9 mouse cellular contexts compared by ENCODE assay signal in genomic region chr9:58201861-58202549, GRCm38 (mm10). TPM values are rescaled to one million over a fixed set of nuclear protein-coding genes. Genes with fewer than 3 reads are reported as not detected.
DNase-seq lines count a peak whose midpoint lies in the region; ATAC-seq lines count a peak whose summit lies in the region.
"Had no signal": no experiment of that assay in that cellular context is flagged by ENCODE, and none has a peak within 500 bp of the region (broad histone marks: within the 10 kb centered on the region; RNA-seq: fewer than 3 reads in every experiment).

No protein-coding gene starts in this region.

- no peak overlapping the region for H3K27ac ChIP-seq in heart, embryonic 11.5 days (ENCODE audit: low read depth, low read length)
- H3K27ac ChIP-seq in hindbrain, embryonic 13.5 days: peak overlapping the region; percentile 77
- peak overlapping the region; percentile 90 for H3K27ac ChIP-seq in midbrain, embryonic 14.5 days (replicated peaks; ENCODE audit: low read depth, low read length)

- H3K4me1 ChIP-seq in heart, embryonic 11.5 days (ENCODE audit: control insufficient read depth, insufficient read depth, low read length): peaks cover 24% of the 10 kb centered on the region
- H3K4me1 ChIP-seq in hindbrain, embryonic 13.5 days (replicated peaks): peaks cover 73% of the 10 kb centered on the region
- peaks cover 28% of the 10 kb centered on the region for H3K4me1 ChIP-seq in midbrain, embryonic 14.5 days (ENCODE audit: control insufficient read depth, insufficient read depth, low read length)

- H3K9me3 ChIP-seq in heart, embryonic 11.5 days (replicated peaks; ENCODE audit: control insufficient read depth, low read length): no peaks in the 10 kb centered on the region
- H3K9me3 ChIP-seq in hindbrain, embryonic 13.5 days: no peaks in the 10 kb centered on the region
- no peaks in the 10 kb centered on the region for H3K9me3 ChIP-seq in midbrain, embryonic 14.5 days (ENCODE audit: control insufficient read depth, low read length)

- intact Hi-C loops in heart, postnatal 14 days (cut with DNase I): no loop called here
- intact Hi-C loops in gastrocnemius, postnatal 14 days (cut with DNase I; ENCODE audit: low total_unique reads): loop anchor here (5.0 kb wide), 1 partner anchor 165 kb away; no protein-coding TSS in a partner anchor

- 2% methylated on average over 37 of the region's 37 CpGs for WGBS in heart, embryonic 11.5 days (ENCODE audit: insufficient replicate concordance)
- WGBS in hindbrain, embryonic 13.5 days: 1% methylated on average over 37 of the region's 37 CpGs
- WGBS in midbrain, embryonic 14.5 days: under 1% methylated on average over 37 of the region's 37 CpGs

- 0 out of 2 replicates have a peak overlapping the region, but pooled peaks have one; percentile 27 for H3K4me2 ChIP-seq in heart, embryonic 11.5 days
- peak overlapping the region; percentile 58 for H3K4me2 ChIP-seq in hindbrain, embryonic 13.5 days
- H3K4me2 ChIP-seq in midbrain, embryonic 14.5 days (ENCODE audit: low read length): peak overlapping the region; percentile 63

- peak overlapping the region; percentile 20 for H3K4me3 ChIP-seq in heart, embryonic 11.5 days (ENCODE audit: low read depth, low read length)
- peak overlapping the region; percentile 34 for H3K4me3 ChIP-seq in hindbrain, embryonic 13.5 days
- peak overlapping the region; percentile 41 for H3K4me3 ChIP-seq in midbrain, embryonic 14.5 days (replicated peaks; ENCODE audit: low read depth, low read length)

- no peak for ATAC-seq in heart, embryonic 11.5 days (replicated peaks; ENCODE audit: insufficient number of reproducible peaks, low FRiP score, low TSS enrichment)
- no peak for ATAC-seq in hindbrain, embryonic 13.5 days (ENCODE audit: low FRiP score)
- no peak for ATAC-seq in midbrain, embryonic 14.5 days (ENCODE audit: low FRiP score, low TSS enrichment)
- no peak for ATAC-seq in activated CD4-positive, CD25-positive, alpha-beta regulatory T cell, adult 4 months

- peaks cover 74% of the 10 kb centered on the region for H3K27me3 ChIP-seq in heart, embryonic 11.5 days (ENCODE audit: control insufficient read depth, insufficient read depth, low read length)
- H3K27me3 ChIP-seq in hindbrain, embryonic 13.5 days: peaks cover 95% of the 10 kb centered on the region
- peaks cover 63% of the 10 kb centered on the region for H3K27me3 ChIP-seq in midbrain, embryonic 14.5 days (ENCODE audit: control insufficient read depth, insufficient read depth, low read length)

- no peak for DNase-seq in heart, postnatal 14 days
- peak; percentile 67 for DNase-seq in ZHBTc4 (ENCODE audit: low read depth, low spot score)
- peak; percentile 66 for DNase-seq in midbrain, embryonic 14.5 days
- no peak for DNase-seq in gastrocnemius, postnatal 14 days
- no peak for DNase-seq in kidney, adult 8-10 months
- DNase-seq: cerebellum, adult 11 months had no signal

- H3K9ac ChIP-seq in heart, embryonic 11.5 days (ENCODE audit: low read depth, low read length): no peak overlapping the region
- peak overlapping the region; percentile 66 for H3K9ac ChIP-seq in hindbrain, embryonic 13.5 days
- peak overlapping the region; percentile 48 for H3K9ac ChIP-seq in midbrain, embryonic 14.5 days (replicated peaks; ENCODE audit: low read length)

- no peaks in the 10 kb centered on the region for H3K36me3 ChIP-seq in heart, embryonic 11.5 days (ENCODE audit: control insufficient read depth, insufficient read depth, low read length)
- H3K36me3 ChIP-seq in hindbrain, embryonic 13.5 days: no peaks in the 10 kb centered on the region
- H3K36me3 ChIP-seq in midbrain, embryonic 14.5 days (ENCODE audit: control insufficient read depth, insufficient read depth, low read length): no peaks in the 10 kb centered on the region

RNA-seq across cellular contexts. Expression of gene Islr, which starts 2.1 kb away (rescaled TPM):
- 5.5 and 6.2 TPM in 2 replicates for polyA plus RNA-seq in heart, embryonic 11.5 days (2014; fragmentation: Nextera tagmentation; extraction: Ambion mirVana)
- 10 to 100 TPM; 44.0 to 44.6 TPM for total RNA-seq in heart, postnatal 14 days (2021)
- polyA plus RNA-seq in hindbrain, embryonic 13.5 days (2015; fragmentation: Nextera tagmentation; extraction: Ambion mirVana): 40.9 and 43.7 TPM in 2 replicates
- 2.4 and 16.6 TPM in 2 replicates for polyA plus RNA-seq in midbrain, embryonic 14.5 days (2014; fragmentation: Nextera tagmentation; extraction: Ambion mirVana)
- total RNA-seq in gastrocnemius, postnatal 14 days (2021): 10 to 100 TPM; 58.1 to 77.5 TPM
- polyA plus RNA-seq in activated CD4-positive, CD25-positive, alpha-beta regulatory T cell, adult 4 months (2017; shearing (Covaris generic)): under 1 TPM in 1 of 2 experiments, not detected in 1; 0.32 TPM

RNA-seq across cellular contexts. Expression of gene Islr2, which starts 2.1 kb away (rescaled TPM):
- polyA plus RNA-seq in heart, embryonic 11.5 days (2014; fragmentation: Nextera tagmentation; extraction: Ambion mirVana): 0.19 and 0.27 TPM in 2 replicates
- 1 to 10 TPM; 3.0 to 3.3 TPM for total RNA-seq in heart, postnatal 14 days (2021)
- polyA plus RNA-seq in hindbrain, embryonic 13.5 days (2015; fragmentation: Nextera tagmentation; extraction: Ambion mirVana): 11.1 and 11.3 TPM in 2 replicates
- 51.6 and 96.9 TPM in 2 replicates for polyA plus RNA-seq in midbrain, embryonic 14.5 days (2014; fragmentation: Nextera tagmentation; extraction: Ambion mirVana)
- total RNA-seq in gastrocnemius, postnatal 14 days (2021): 1 to 10 TPM; 3.1 to 5.8 TPM
- not detected for polyA plus RNA-seq in activated CD4-positive, CD25-positive, alpha-beta regulatory T cell, adult 4 months (2017; shearing (Covaris generic))

RNA-seq across cellular contexts. Expression of gene Pml, which starts 47.6 kb away (rescaled TPM):
- 13.5 and 15.5 TPM in 2 replicates for polyA plus RNA-seq in heart, embryonic 11.5 days (2014; fragmentation: Nextera tagmentation; extraction: Ambion mirVana)
- total RNA-seq in heart, postnatal 14 days (2021): 10 to 100 TPM; 10.9 to 11.9 TPM
- 4.0 and 4.7 TPM in 2 replicates for polyA plus RNA-seq in hindbrain, embryonic 13.5 days (2015; fragmentation: Nextera tagmentation; extraction: Ambion mirVana)
- polyA plus RNA-seq in midbrain, embryonic 14.5 days (2014; fragmentation: Nextera tagmentation; extraction: Ambion mirVana): 3.8 and 3.9 TPM in 2 replicates
- 1 to 10 TPM; 5.2 to 7.5 TPM for total RNA-seq in gastrocnemius, postnatal 14 days (2021)
- polyA plus RNA-seq in activated CD4-positive, CD25-positive, alpha-beta regulatory T cell, adult 4 months (2017; shearing (Covaris generic)): 10 to 100 TPM; 33.7 to 49.3 TPM

RNA-seq across cellular contexts. Expression of gene Stoml1, which starts 51.0 kb away (rescaled TPM):
- polyA plus RNA-seq in heart, embryonic 11.5 days (2014; fragmentation: Nextera tagmentation; extraction: Ambion mirVana): 19.4 and 22.2 TPM in 2 replicates
- total RNA-seq in heart, postnatal 14 days (2021): 10 to 100 TPM; 12.7 to 12.9 TPM
- polyA plus RNA-seq in hindbrain, embryonic 13.5 days (2015; fragmentation: Nextera tagmentation; extraction: Ambion mirVana): 105 and 116 TPM in 2 replicates
- polyA plus RNA-seq in midbrain, embryonic 14.5 days (2014; fragmentation: Nextera tagmentation; extraction: Ambion mirVana): 96.4 and 115 TPM in 2 replicates
- 1 to 10 TPM; 7.0 to 8.7 TPM for total RNA-seq in gastrocnemius, postnatal 14 days (2021)
- polyA plus RNA-seq in activated CD4-positive, CD25-positive, alpha-beta regulatory T cell, adult 4 months (2017; shearing (Covaris generic)): 10 to 100 TPM; 21.1 to 23.9 TPM

Comparison
In these comparisons a context has a peak if more than half of its experiments do, and no peak if none do; other contexts are left out.
1. DNase-seq: peak in ZHBTc4 (single experiment) and midbrain, embryonic 14.5 days (single experiment); none in heart, postnatal 14 days (0 of 2), gastrocnemius, postnatal 14 days (single experiment) and kidney, adult 8-10 months (0 of 2).
2. Peak in every context shown above with its lines, with median percentiles within 50 percentile points of each other: H3K4me2 ChIP-seq and H3K4me3 ChIP-seq.